Mouse (Mus musculus): ENCODE results near the gene Kdm5b. TPM values are rescaled to one million over a fixed set of nuclear protein-coding genes. Genes with fewer than 3 reads are reported as not detected.

Kdm5b gene
- polyA plus RNA-seq, 1 experiment from 2014 or later: 84.4 TPM

- Histone ChIP-seq H3K36me3 (ENCODE audit: control insufficient read depth, insufficient read depth, low read length) (no peaks in the 10 kb centered on the region), H3K9ac (ENCODE audit: low read length) (no peak overlapping the region), H3K27ac (ENCODE audit: low read depth, low read length) (no peak overlapping the region), H3K4me1 (replicated peaks; ENCODE audit: control insufficient read depth, insufficient read depth, low read length) (peaks cover 10% of the 10 kb centered on the region; the same call in 1 of the 2 replicates), H3K27me3 (ENCODE audit: control insufficient read depth, insufficient read depth, low read length) (peaks cover 52% of the 10 kb centered on the region), H3K4me2 (ENCODE audit: low read depth, low read length, severe bottlenecking) (no peak overlapping the region), H3K4me3 (ENCODE audit: low read depth, low read length) (no peak overlapping the region), H3K9me3 (ENCODE audit: control insufficient read depth, low read length) (no peaks in the 10 kb centered on the region)
- WGBS: 59% methylated on average over 13 of the region's 13 CpGs
- ATAC-seq (replicated peaks; ENCODE audit: low FRiP score): no peak
- no peak for DNase-seq (ENCODE audit: low spot score)
Observed at GRCm38 (mm10) chr1:134651268-134651850, 91.4 kb downstream of the Kdm5b start.

- H3K4me3 ChIP-seq (ENCODE audit: low read depth, low read length): no peak overlapping the region
- H3K9ac ChIP-seq (ENCODE audit: low read length): no peak overlapping the region
- no peaks in the 10 kb centered on the region for H3K36me3 ChIP-seq (ENCODE audit: control insufficient read depth, insufficient read depth, low read length)
- ATAC-seq (replicated peaks; ENCODE audit: low FRiP score) (peak; percentile 61), DNase-seq (ENCODE audit: low spot score) (peak; percentile 69)
- H3K9me3 ChIP-seq (ENCODE audit: control insufficient read depth, low read length): no peaks in the 10 kb centered on the region
- H3K4me1 ChIP-seq (replicated peaks; ENCODE audit: control insufficient read depth, insufficient read depth, low read length): peaks cover 10% of the 10 kb centered on the region; the same call in 1 of the 2 replicates
- no peak overlapping the region for H3K4me2 ChIP-seq (ENCODE audit: low read depth, low read length, severe bottlenecking)
- WGBS: 21% methylated on average over 4 of the region's 4 CpGs
- H3K27me3 ChIP-seq (ENCODE audit: control insufficient read depth, insufficient read depth, low read length): peaks cover 46% of the 10 kb centered on the region
- no peak overlapping the region for H3K27ac ChIP-seq (ENCODE audit: low read depth, low read length)
Observed at GRCm38 (mm10) chr1:134651851-134652398, 92.0 kb downstream of the Kdm5b start.

- Histone ChIP-seq H3K9me3 (ENCODE audit: control insufficient read depth, low read length) (no peaks in the 10 kb centered on the region), H3K4me1 (replicated peaks; ENCODE audit: control insufficient read depth, insufficient read depth, low read length) (peaks cover 10% of the 10 kb centered on the region; the same call in 1 of the 2 replicates), H3K36me3 (ENCODE audit: control insufficient read depth, insufficient read depth, low read length) (no peaks in the 10 kb centered on the region), H3K27me3 (ENCODE audit: control insufficient read depth, insufficient read depth, low read length) (peaks cover 28% of the 10 kb centered on the region), H3K4me3 (ENCODE audit: low read depth, low read length) (no peak overlapping the region), H3K9ac (ENCODE audit: low read length) (no peak overlapping the region), H3K4me2 (ENCODE audit: low read depth, low read length, severe bottlenecking) (no peak overlapping the region), H3K27ac (ENCODE audit: low read depth, low read length) (no peak overlapping the region)
- peak; percentile 65 for DNase-seq (ENCODE audit: low spot score)
- WGBS: 5% methylated on average over 10 of the region's 10 CpGs
- 0 out of 2 replicates have a peak, but pooled peaks have one; percentile 30 for ATAC-seq (replicated peaks; ENCODE audit: low FRiP score)
Observed at GRCm38 (mm10) chr1:134653603-134654257, 93.8 kb downstream of the Kdm5b start.

- H3K4me1 ChIP-seq (replicated peaks; ENCODE audit: control insufficient read depth, insufficient read depth, low read length): no peaks in the 10 kb centered on the region
- WGBS: 81% methylated on average over 7 of the region's 7 CpGs
- peaks cover 4% of the 10 kb centered on the region; the same call in 1 of the 2 replicates for H3K27me3 ChIP-seq (ENCODE audit: control insufficient read depth, insufficient read depth, low read length)
- H3K9ac ChIP-seq (ENCODE audit: low read length): no peak overlapping the region
- no peak overlapping the region for H3K4me2 ChIP-seq (ENCODE audit: low read depth, low read length, severe bottlenecking)
- DNase-seq (ENCODE audit: low spot score) (no peak), ATAC-seq (replicated peaks; ENCODE audit: low FRiP score) (no peak)
- no peak overlapping the region for H3K27ac ChIP-seq (ENCODE audit: low read depth, low read length)
- no peaks in the 10 kb centered on the region for H3K36me3 ChIP-seq (ENCODE audit: control insufficient read depth, insufficient read depth, low read length)
- H3K9me3 ChIP-seq (ENCODE audit: control insufficient read depth, low read length): no peaks in the 10 kb centered on the region
- no peak overlapping the region for H3K4me3 ChIP-seq (ENCODE audit: low read depth, low read length)
Observed at GRCm38 (mm10) chr1:134658841-134659240, 98.9 kb downstream of the Kdm5b start.

GRCm38 (mm10) chr1:134660163-134660562 lies 100.2 kb downstream of the Kdm5b start:
- ATAC-seq (replicated peaks; ENCODE audit: low FRiP score) (no peak), DNase-seq (ENCODE audit: low spot score) (no peak)
- WGBS: 68% methylated on average over 7 of the region's 7 CpGs
- no peaks in the 10 kb centered on the region for H3K4me1 ChIP-seq (replicated peaks; ENCODE audit: control insufficient read depth, insufficient read depth, low read length)
- H3K27me3 ChIP-seq (ENCODE audit: control insufficient read depth, insufficient read depth, low read length): no peaks in the 10 kb centered on the region
- no peak overlapping the region for H3K27ac ChIP-seq (ENCODE audit: low read depth, low read length)
- H3K4me2 ChIP-seq (ENCODE audit: low read depth, low read length, severe bottlenecking): no peak overlapping the region
- no peak overlapping the region for H3K4me3 ChIP-seq (ENCODE audit: low read depth, low read length)
- no peaks in the 10 kb centered on the region for H3K9me3 ChIP-seq (ENCODE audit: control insufficient read depth, low read length)
- H3K36me3 ChIP-seq (ENCODE audit: control insufficient read depth, insufficient read depth, low read length): no peaks in the 10 kb centered on the region
- no peak overlapping the region for H3K9ac ChIP-seq (ENCODE audit: low read length)

- 80% methylated on average over 10 of the region's 10 CpGs for WGBS
- ATAC-seq (replicated peaks; ENCODE audit: low FRiP score): no peak
- no peak overlapping the region for H3K9ac ChIP-seq (ENCODE audit: low read length)
- H3K9me3 ChIP-seq (ENCODE audit: control insufficient read depth, low read length): no peaks in the 10 kb centered on the region
- H3K4me1 ChIP-seq (replicated peaks; ENCODE audit: control insufficient read depth, insufficient read depth, low read length): 0 out of 2 replicates have a peak, but pooled peaks cover 2% of the 10 kb centered on the region
- H3K36me3 ChIP-seq (ENCODE audit: control insufficient read depth, insufficient read depth, low read length): no peaks in the 10 kb centered on the region
- no peaks in the 10 kb centered on the region for H3K27me3 ChIP-seq (ENCODE audit: control insufficient read depth, insufficient read depth, low read length)
- no peak for DNase-seq (ENCODE audit: low spot score)
- no peak overlapping the region for H3K27ac ChIP-seq (ENCODE audit: low read depth, low read length)
- no peak overlapping the region for H3K4me2 ChIP-seq (ENCODE audit: low read depth, low read length, severe bottlenecking)
- H3K4me3 ChIP-seq (ENCODE audit: low read depth, low read length): no peak overlapping the region
Observed at GRCm38 (mm10) chr1:134671234-134672070, 111.5 kb downstream of the Kdm5b start.

- DNase-seq (ENCODE audit: low spot score): no peak
- no peaks in the 10 kb centered on the region for H3K9me3 ChIP-seq (ENCODE audit: control insufficient read depth, low read length)
- no peak for ATAC-seq (replicated peaks; ENCODE audit: low FRiP score)
Observed at GRCm38 (mm10) chr1:134674312-134674711, 114.3 kb downstream of the Kdm5b start.

GRCm38 (mm10) chr1:134679445-134679844 lies 119.5 kb downstream of the Kdm5b start:
- Histone ChIP-seq H3K4me2 (ENCODE audit: low read depth, low read length, severe bottlenecking) (no peak overlapping the region), H3K4me3 (ENCODE audit: low read depth, low read length) (no peak overlapping the region), H3K36me3 (ENCODE audit: control insufficient read depth, insufficient read depth, low read length) (no peaks in the 10 kb centered on the region), H3K9me3 (ENCODE audit: control insufficient read depth, low read length) (no peaks in the 10 kb centered on the region), H3K9ac (ENCODE audit: low read length) (no peak overlapping the region), H3K27me3 (ENCODE audit: control insufficient read depth, insufficient read depth, low read length) (no peaks in the 10 kb centered on the region), H3K4me1 (replicated peaks; ENCODE audit: control insufficient read depth, insufficient read depth, low read length) (0 out of 2 replicates have a peak, but pooled peaks cover 2% of the 10 kb centered on the region), H3K27ac (ENCODE audit: low read depth, low read length) (no peak overlapping the region)
- DNase-seq (ENCODE audit: low spot score): no peak
- 77% methylated on average over 4 of the region's 4 CpGs for WGBS
- ATAC-seq (replicated peaks; ENCODE audit: low FRiP score): no peak

More at GRCm38 (mm10) chr1:134674312-134674711, 114.3 kb downstream of the Kdm5b start:
- WGBS: 5% methylated on average over 1 of the region's 1 CpGs
- Histone ChIP-seq H3K27me3 (ENCODE audit: control insufficient read depth, insufficient read depth, low read length) (no peaks in the 10 kb centered on the region), H3K27ac (ENCODE audit: low read depth, low read length) (no peak overlapping the region), H3K4me2 (ENCODE audit: low read depth, low read length, severe bottlenecking) (no peak overlapping the region), H3K36me3 (ENCODE audit: control insufficient read depth, insufficient read depth, low read length) (no peaks in the 10 kb centered on the region), H3K4me3 (ENCODE audit: low read depth, low read length) (no peak overlapping the region), H3K4me1 (replicated peaks; ENCODE audit: control insufficient read depth, insufficient read depth, low read length) (0 out of 2 replicates have a peak, but pooled peaks cover 2% of the 10 kb centered on the region), H3K9ac (ENCODE audit: low read length) (no peak overlapping the region)

Measured in forebrain, embryonic 11.5 days (tissue).